Mouse (Mus musculus): ENCODE results near the gene Gm11042. TPM values are rescaled to one million over a fixed set of nuclear protein-coding genes. Genes with fewer than 3 reads are reported as not detected.

Gm11042 gene
- polyA plus RNA-seq, 1 experiment from 2014 or later: not detected

- WGBS: 18% methylated on average over 15 of the region's 15 CpGs
- peak overlapping the region; percentile 85 for H3K27ac ChIP-seq
- DNase-seq (ENCODE audit: low spot score): peak; percentile 87
- H3K9me3 ChIP-seq: no peaks in the 10 kb centered on the region
- H3K27me3 ChIP-seq (ENCODE audit: insufficient read depth, poor library complexity, severe bottlenecking): no peaks in the 10 kb centered on the region
- H3K36me3 ChIP-seq: no peaks in the 10 kb centered on the region
- no peaks in the 10 kb centered on the region for H3K4me1 ChIP-seq
- H3K4me3 ChIP-seq: peak overlapping the region; percentile 62
These were observed 980 bp upstream of the Gm11042 start for GRCm38 (mm10) chr12:74316989-74317759.

GRCm38 (mm10) chr12:74315221-74315620 lies 973 bp downstream of the Gm11042 start:
- Histone ChIP-seq H3K4me1 (no peaks in the 10 kb centered on the region), H3K27ac (no peak overlapping the region), H3K27me3 (ENCODE audit: insufficient read depth, poor library complexity, severe bottlenecking) (no peaks in the 10 kb centered on the region), H3K4me3 (no peak overlapping the region), H3K36me3 (no peaks in the 10 kb centered on the region), H3K9me3 (no peaks in the 10 kb centered on the region)
- DNase-seq (ENCODE audit: low spot score): peak; percentile 54
- WGBS: 58% methylated on average over 2 of the region's 2 CpGs

- 80% methylated on average over 3 of the region's 3 CpGs for WGBS
- Histone ChIP-seq H3K4me1 (no peaks in the 10 kb centered on the region), H3K4me3 (no peak overlapping the region), H3K27me3 (ENCODE audit: insufficient read depth, poor library complexity, severe bottlenecking) (no peaks in the 10 kb centered on the region), H3K36me3 (no peaks in the 10 kb centered on the region), H3K9me3 (no peaks in the 10 kb centered on the region), H3K27ac (no peak overlapping the region)
- DNase-seq (ENCODE audit: low spot score): peak; percentile 56
These were observed 3.6 kb downstream of the Gm11042 start for GRCm38 (mm10) chr12:74312611-74313010.

- Histone ChIP-seq H3K27ac (no peak overlapping the region), H3K27me3 (ENCODE audit: insufficient read depth, poor library complexity, severe bottlenecking) (no peaks in the 10 kb centered on the region), H3K4me3 (no peak overlapping the region), H3K36me3 (no peaks in the 10 kb centered on the region), H3K9me3 (no peaks in the 10 kb centered on the region), H3K4me1 (no peaks in the 10 kb centered on the region)
- peak; percentile 51 for DNase-seq (ENCODE audit: low spot score)
- 79% methylated on average over 9 of the region's 9 CpGs for WGBS
These were observed 12.5 kb downstream of the Gm11042 start for GRCm38 (mm10) chr12:74303418-74304294.

- no peaks in the 10 kb centered on the region for H3K4me1 ChIP-seq
- no peaks in the 10 kb centered on the region for H3K36me3 ChIP-seq
- 87% methylated on average over 6 of the region's 6 CpGs for WGBS
- H3K27me3 ChIP-seq (ENCODE audit: insufficient read depth, poor library complexity, severe bottlenecking): no peaks in the 10 kb centered on the region
- no peak for DNase-seq (ENCODE audit: low spot score)
- H3K27ac ChIP-seq: no peak overlapping the region
- no peaks in the 10 kb centered on the region for H3K9me3 ChIP-seq
- no peak overlapping the region for H3K4me3 ChIP-seq
These were observed 14.6 kb downstream of the Gm11042 start for GRCm38 (mm10) chr12:74301559-74301958.

- Histone ChIP-seq H3K4me1 (no peaks in the 10 kb centered on the region), H3K36me3 (no peaks in the 10 kb centered on the region), H3K4me3 (no peak overlapping the region), H3K27ac (no peak overlapping the region), H3K27me3 (ENCODE audit: insufficient read depth, poor library complexity, severe bottlenecking) (no peaks in the 10 kb centered on the region), H3K9me3 (no peaks in the 10 kb centered on the region)
- WGBS: 39% methylated on average over 5 of the region's 5 CpGs
- no peak for DNase-seq (ENCODE audit: low spot score)
These were observed 19.8 kb downstream of the Gm11042 start for GRCm38 (mm10) chr12:74296374-74296773.

- no peaks in the 10 kb centered on the region for H3K27me3 ChIP-seq (ENCODE audit: insufficient read depth, poor library complexity, severe bottlenecking)
- no peak overlapping the region for H3K4me3 ChIP-seq
- no peak for DNase-seq (ENCODE audit: low spot score)
- H3K36me3 ChIP-seq: no peaks in the 10 kb centered on the region
- WGBS: 10% methylated on average over 4 of the region's 4 CpGs
- H3K27ac ChIP-seq: no peak overlapping the region
- no peaks in the 10 kb centered on the region for H3K9me3 ChIP-seq
- H3K4me1 ChIP-seq: no peaks in the 10 kb centered on the region
These were observed 22.6 kb downstream of the Gm11042 start for GRCm38 (mm10) chr12:74293624-74294023.

GRCm38 (mm10) chr12:74290983-74291382 lies 25.2 kb downstream of the Gm11042 start:
- DNase-seq (ENCODE audit: low spot score): no peak
- WGBS: 78% methylated on average over 4 of the region's 4 CpGs
- H3K36me3 ChIP-seq: no peaks in the 10 kb centered on the region

GRCm38 (mm10) chr12:74284685-74285054 lies 31.5 kb downstream of the Gm11042 start:
- Histone ChIP-seq H3K27ac (no peak overlapping the region), H3K4me1 (peaks cover 11% of the 10 kb centered on the region), H3K4me3 (peak overlapping the region; percentile 56), H3K36me3 (no peaks in the 10 kb centered on the region), H3K9me3 (no peaks in the 10 kb centered on the region), H3K27me3 (ENCODE audit: insufficient read depth, poor library complexity, severe bottlenecking) (peaks cover 34% of the 10 kb centered on the region)
- DNase-seq (ENCODE audit: low spot score): no peak
- 7% methylated on average over 11 of the region's 11 CpGs for WGBS

More at GRCm38 (mm10) chr12:74290983-74291382, 25.2 kb downstream of the Gm11042 start:
- H3K9me3 ChIP-seq: no peaks in the 10 kb centered on the region
- H3K4me1 ChIP-seq: no peaks in the 10 kb centered on the region
- no peak overlapping the region for H3K4me3 ChIP-seq
- H3K27me3 ChIP-seq (ENCODE audit: insufficient read depth, poor library complexity, severe bottlenecking): peaks cover 9% of the 10 kb centered on the region; the same call in 1 of the 2 replicates
- H3K27ac ChIP-seq: no peak overlapping the region

- no peaks in the 10 kb centered on the region for H3K9me3 ChIP-seq
- peaks cover 11% of the 10 kb centered on the region for H3K4me1 ChIP-seq
- DNase-seq (ENCODE audit: low spot score): peak; percentile 96
- H3K27ac ChIP-seq: no peak overlapping the region; the same call in 1 of the 2 replicates
- H3K27me3 ChIP-seq (ENCODE audit: insufficient read depth, poor library complexity, severe bottlenecking): peaks cover 34% of the 10 kb centered on the region
- peak overlapping the region; percentile 56 for H3K4me3 ChIP-seq
- 1% methylated on average over 49 of the region's 49 CpGs for WGBS
- no peaks in the 10 kb centered on the region for H3K36me3 ChIP-seq
These were observed 32.0 kb downstream of the Gm11042 start for GRCm38 (mm10) chr12:74284020-74284684.

GRCm38 (mm10) chr12:74282846-74283245 lies 33.3 kb downstream of the Gm11042 start:
- peaks cover 34% of the 10 kb centered on the region for H3K27me3 ChIP-seq (ENCODE audit: insufficient read depth, poor library complexity, severe bottlenecking)
- 63% methylated on average over 1 of the region's 1 CpGs for WGBS
- no peak overlapping the region for H3K27ac ChIP-seq
- H3K9me3 ChIP-seq: no peaks in the 10 kb centered on the region
- H3K4me3 ChIP-seq: no peak overlapping the region
- H3K36me3 ChIP-seq: no peaks in the 10 kb centered on the region
- peaks cover 11% of the 10 kb centered on the region for H3K4me1 ChIP-seq
- DNase-seq (ENCODE audit: low spot score): no peak

GRCm38 (mm10) chr12:74281403-74281802 lies 34.8 kb downstream of the Gm11042 start:
- Histone ChIP-seq H3K4me1 (peaks cover 11% of the 10 kb centered on the region), H3K9me3 (no peaks in the 10 kb centered on the region), H3K36me3 (no peaks in the 10 kb centered on the region), H3K4me3 (no peak overlapping the region), H3K27me3 (ENCODE audit: insufficient read depth, poor library complexity, severe bottlenecking) (peaks cover 27% of the 10 kb centered on the region), H3K27ac (no peak overlapping the region)
- 66% methylated on average over 4 of the region's 4 CpGs for WGBS
- DNase-seq (ENCODE audit: low spot score): no peak
